Mouse (Mus musculus): ENCODE data around the gene Cdk5rap2. TPM values are rescaled to one million over a fixed set of nuclear protein-coding genes. Genes with fewer than 3 reads are reported as not detected.

Gene Cdk5rap2
- total RNA-seq, 2 experiments from 2014 or later = 14.9 to 25.8 TPM

DNA sequence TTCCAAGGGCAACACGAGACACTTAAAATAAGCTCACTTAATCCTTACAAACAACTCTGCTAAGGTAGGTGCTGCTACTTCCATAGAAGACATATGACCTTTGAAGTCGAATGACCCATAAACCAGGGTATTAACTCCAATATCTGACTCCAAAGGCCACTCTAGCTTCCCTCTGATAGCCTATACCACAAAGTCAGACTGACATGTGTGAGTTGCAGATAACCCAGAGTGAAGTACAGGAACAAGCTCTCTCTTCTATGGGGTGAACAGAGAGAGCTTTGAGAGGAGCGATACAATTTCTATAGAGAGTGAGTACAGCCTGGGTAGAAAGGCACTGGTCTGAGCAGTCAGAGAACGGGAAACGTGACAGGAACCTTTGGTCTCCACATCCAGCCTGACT lies 148.9 kb downstream of the Cdk5rap2 start:
- no peak for DNase-seq

DNA sequence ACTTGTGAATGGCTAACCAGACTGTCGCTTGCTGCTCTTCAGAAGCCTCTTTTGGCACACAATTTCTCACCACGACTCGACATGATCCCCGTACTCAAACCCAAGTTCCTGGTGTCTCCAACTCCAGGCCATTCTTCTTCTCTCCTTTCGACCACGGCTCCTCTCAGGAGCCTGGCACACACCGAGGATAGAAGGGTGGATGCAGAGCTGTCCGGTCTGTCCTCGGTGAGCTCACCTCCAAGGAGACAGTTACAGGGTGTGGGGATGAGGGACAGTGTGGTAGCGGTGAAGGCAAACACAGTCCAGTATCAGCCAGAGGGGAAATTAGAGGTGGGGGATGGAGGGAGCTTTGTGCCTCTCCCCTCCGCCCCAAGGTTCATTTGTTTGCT lies 149.8 kb downstream of the Cdk5rap2 start:
- no peak for DNase-seq

GRCm38 (mm10) chr4:70259726-70260418 lies 150.4 kb downstream of the Cdk5rap2 start:
- no peak for DNase-seq

DNA sequence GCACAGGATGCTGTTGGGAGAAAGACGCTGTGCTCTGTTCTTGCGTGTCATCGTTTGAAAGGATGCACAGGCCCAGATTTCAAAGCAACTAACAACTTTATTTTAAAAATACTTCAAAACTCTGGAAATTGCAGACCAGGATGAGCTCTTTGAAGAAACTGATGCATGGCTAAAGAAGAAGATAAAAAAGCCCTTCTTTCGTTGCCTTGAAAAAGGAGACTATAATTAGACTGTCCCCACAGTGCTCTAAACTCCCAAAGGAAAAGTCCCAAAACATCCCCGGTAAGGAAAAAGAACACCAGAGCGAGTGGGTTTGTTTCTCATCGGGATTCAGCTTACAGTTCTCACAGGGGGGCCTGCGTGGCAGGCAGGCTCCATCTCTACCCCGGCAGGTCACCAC lies 151.4 kb downstream of the Cdk5rap2 start:
- no peak for DNase-seq

- DNase-seq = no peak
These were observed 152.0 kb downstream of the Cdk5rap2 start for GRCm38 (mm10) chr4:70258205-70258604.

DNA sequence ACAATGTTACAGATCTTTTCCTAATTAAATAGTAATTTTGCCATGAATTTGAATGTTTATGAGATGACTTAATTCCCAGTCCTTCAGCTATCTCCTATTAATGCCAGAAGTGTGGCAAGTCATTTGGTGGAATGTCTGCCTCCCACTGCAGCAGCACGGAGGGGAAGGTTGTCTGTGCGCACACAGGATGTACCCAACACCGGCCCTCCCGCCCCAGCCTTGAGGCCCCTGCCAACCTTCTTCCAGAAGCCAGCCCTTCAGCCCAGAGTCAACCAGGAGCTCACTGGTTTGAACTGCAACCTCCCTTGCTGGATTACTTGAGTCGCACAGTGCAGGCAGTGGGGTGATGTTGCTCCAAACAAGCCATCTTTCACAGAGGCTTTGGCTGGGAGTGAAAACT lies 158.5 kb downstream of the Cdk5rap2 start:
- no peak for DNase-seq

DNA sequence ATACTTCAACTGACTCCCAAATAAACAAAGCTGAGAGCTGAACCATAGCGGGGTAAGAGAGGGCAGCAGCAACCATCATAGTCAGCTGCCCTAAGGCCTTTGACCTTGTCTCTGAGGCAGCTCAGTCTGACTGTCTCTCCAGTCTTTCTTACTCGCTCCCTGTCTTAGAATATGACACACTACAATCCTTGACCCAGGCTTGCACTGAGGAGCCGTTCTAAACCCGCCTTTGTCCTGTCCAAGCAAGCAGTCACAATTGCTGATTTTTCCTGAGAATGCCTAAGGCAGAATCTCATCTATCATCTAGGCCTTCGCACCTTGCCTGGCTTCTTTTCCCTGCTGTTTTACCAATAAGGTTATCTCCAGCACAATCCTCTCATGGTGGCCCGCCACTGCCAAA lies 164.5 kb downstream of the Cdk5rap2 start:
- peak; percentile 23 for DNase-seq

DNA sequence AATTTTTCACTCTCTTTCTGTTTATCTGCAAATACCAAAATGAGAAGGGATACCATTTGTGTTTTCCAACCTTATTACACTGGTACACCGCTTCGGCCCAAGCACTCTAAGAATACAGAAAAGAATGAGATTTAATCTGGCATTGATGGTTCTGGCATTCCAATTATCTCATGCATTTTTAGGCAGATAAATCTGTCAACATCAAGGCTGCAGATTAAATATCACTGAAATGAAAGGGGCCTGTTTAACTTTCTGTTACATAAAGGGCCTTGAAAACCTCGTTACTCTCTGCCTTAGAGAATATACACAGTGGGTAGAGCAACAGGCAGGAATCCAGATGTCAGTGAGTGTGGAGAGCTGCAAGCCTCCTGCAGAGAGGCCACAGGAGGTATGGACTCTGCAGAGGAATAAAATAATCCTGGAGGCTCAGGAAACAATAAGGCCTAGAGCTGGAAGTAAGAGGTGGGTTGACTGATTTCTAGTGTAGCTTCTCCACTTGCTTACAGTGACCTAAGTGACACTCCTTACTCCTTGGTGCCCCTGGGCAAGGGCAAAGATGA lies 166.6 kb downstream of the Cdk5rap2 start:
- no peak for DNase-seq

- DNase-seq = no peak
These were observed 170.5 kb downstream of the Cdk5rap2 start for GRCm38 (mm10) chr4:70239731-70240130.

DNA sequence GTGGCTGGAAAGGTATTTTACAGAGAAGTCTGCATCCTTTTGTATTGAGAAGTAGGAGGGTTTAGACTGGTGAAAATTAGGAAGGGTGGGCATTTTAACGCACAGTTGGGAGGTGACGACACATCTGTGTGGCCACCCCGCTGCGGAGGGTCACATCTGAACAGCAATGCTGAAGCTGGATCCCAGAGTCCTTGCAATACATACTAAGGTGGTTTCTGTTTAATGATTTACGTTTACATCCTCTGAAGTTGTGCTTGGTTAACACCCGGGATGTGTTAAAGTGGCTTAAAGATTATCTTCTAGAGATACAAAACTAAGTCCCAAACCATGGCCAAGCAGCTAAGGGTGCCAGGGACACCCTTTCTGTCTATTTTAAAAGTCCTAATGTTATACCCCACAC lies 171.4 kb downstream of the Cdk5rap2 start:
- DNase-seq = no peak

DNA sequence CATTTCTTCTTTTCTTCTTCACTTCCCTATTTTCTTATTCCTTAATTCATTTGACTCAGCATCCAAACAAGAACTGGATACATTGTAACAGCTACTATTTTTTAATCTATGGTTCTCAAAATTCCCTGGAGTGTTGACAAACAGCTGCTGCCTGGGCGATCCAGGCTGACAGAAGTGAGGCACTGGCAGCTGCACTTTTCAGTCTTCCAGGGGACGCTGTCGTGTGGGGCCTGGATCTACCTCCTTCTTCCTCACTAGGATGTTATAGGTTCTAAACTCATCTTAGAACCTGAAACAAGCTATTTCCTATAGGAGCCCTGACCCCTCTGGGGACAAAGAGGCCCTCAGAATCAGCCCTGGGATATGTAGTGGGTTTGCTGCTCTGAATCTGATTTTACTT lies 177.9 kb downstream of the Cdk5rap2 start:
- DNase-seq = no peak

DNA sequence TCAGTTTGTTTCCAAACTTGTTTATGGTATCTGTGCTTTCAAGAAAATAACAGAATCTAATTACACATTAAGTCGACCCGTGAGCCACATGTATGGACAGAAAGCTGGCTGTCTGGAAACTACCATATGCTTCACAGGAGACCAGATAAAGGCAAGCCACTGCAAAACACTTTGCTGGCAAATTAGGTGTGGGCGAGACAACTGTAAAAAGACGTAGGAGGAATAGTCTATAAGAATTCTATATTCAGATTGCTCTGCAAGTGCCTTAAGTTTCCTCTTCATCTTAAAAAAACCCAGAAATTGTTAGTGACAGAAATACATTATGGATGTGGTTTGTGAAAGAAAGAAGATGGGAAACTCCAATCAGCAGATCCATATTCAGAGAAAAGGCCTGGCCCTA lies 180.4 kb downstream of the Cdk5rap2 start:
- DNase-seq = no peak

DNA sequence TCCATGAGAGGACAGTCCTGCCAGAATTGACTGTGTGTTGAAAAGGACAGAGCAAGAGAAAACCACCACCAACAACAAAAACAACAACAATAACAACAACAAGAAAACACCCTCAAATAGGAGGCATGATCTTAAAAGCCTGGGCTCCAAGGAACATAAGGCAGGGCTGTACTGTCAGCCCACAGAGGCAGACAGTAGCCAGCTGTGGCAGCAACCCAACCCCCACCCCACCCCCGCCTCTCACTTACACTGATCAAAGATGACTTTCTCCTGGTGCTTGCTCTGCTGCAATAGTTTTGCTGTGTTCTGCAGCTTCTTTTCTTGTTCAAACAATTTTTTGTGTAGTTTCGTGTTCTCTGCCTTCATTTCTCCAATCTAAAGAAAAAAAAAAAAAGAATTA lies 181.9 kb downstream of the Cdk5rap2 start:
- no peak for DNase-seq

- DNase-seq = no peak
These were observed 182.6 kb downstream of the Cdk5rap2 start for GRCm38 (mm10) chr4:70227667-70228066.

DNA sequence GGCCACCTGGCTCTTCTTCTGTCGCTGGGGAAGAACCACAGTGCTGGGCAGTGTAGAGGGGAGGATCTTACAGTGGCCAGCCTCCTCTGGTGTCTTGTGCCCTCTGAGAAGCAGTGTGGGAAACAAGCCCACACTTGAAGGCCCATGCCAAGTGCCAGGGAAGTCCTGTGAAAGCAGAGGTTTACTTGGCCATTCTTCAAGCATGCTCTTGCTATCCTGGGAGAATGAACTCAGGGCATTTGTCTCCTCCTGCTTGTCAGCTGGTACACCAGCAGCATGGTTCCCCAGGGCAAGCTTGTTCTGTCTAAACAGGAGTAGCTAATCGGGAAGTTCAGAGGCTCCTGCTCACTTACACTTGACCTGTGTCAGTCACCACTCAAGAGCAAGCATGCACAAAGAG lies 185.7 kb downstream of the Cdk5rap2 start:
- DNase-seq = no peak

DNA sequence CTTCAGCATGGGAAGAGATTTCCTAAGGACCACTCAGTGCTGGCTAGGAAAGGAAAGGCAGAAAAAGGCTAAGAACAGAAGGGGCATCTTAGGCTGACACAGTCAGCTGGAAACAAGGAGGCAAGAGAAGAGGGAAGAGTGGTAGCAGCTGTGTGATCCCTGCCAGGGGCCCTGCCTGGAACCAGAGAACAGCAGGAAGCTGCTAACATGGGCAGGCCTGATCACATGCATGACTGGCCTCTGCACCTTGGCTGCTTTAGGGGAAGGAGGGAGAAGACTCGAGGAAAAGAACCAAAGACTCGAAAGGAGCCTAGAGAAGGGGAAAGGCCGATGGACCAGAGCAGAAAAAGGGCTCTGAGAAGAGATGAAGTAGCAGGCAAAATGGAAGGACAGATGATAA lies 188.4 kb downstream of the Cdk5rap2 start:
- DNase-seq = no peak

DNA sequence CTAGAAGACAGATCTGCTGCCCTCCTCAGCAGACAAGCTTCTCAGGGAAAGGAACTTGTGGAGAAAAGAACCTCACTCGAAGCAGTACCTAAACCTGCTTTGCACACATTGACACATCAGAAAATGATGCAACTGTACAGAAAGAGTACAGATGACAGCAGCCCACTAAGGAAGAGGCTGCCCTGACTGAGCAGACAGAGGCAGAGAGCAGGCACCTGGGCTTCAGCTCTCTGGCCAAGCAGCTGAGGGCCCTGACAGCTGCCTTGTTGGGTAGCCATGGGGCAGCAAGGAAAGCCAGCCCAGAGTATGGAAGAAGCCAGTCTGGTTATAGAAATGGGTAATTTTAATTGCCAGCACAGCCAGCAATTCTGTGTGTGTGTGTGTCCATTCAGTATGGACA lies 188.9 kb downstream of the Cdk5rap2 start:
- DNase-seq = no peak

GRCm38 (mm10) chr4:70220277-70221180 lies 189.7 kb downstream of the Cdk5rap2 start:
- DNase-seq = peak; percentile 66

GRCm38 (mm10) chr4:70219776-70220175 lies 190.5 kb downstream of the Cdk5rap2 start:
- peak; percentile 18 for DNase-seq

DNA sequence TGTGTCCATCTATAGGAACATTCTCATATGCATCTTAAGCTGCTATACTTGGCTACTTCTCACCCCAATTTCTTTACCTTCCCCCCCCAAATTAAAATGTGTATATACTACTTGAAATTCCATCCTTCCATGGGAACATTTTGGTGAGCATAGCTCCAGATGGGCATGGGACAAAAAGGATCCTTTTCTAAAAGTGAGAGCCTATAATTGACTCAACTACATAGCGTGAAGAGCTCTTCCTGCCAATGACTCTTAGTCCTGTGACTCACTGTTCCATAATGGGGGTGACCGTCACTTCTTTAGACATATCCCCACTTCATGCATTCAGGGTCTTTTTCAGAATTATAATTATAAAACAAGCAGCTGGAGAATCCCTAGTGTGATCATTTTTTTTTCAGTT lies 224.3 kb downstream of the Cdk5rap2 start:
- DNase-seq = no peak
